Mouse (Mus musculus): ENCODE measurements around the gene Gzf1.

DNA sequence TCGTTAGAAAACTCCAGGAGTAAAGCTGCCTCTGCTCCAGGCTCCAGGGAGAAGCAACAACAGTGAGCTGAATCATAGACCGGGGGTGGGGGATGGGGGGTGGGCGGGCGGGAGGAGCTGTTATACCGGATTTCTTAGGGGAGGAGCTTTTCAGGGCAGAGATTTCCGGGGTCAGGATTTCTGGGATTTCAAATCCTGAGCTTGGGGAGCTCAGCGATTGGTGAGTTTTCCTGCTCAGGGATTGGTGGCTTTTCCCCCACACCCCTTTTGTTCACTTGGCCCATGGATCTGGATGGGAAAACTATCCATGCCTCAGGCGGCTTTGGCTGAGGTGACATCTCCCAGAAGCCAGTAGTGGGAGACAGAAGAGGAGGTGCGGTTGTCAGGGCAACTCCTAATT lies 1.5 kb upstream of the Gzf1 start:
- no peak for TF ChIP-seq POLR2A (IDR thresholded peaks at IDR 0.05; ENCODE audit: control insufficient read depth, extremely low read depth, insufficient read depth, low read length, poor library complexity)
- no peak for TF ChIP-seq CTCF (IDR thresholded peaks at IDR 0.05; ENCODE audit: borderline replicate concordance, control insufficient read depth, extremely low read depth, insufficient read depth, low read length, poor library complexity)

Data from thymus, adult 2 months (tissue).